Mouse (Mus musculus) left cerebral cortex, postnatal 14 days (tissue): Measurements from ENCODE around the gene St3gal4. TPM values are rescaled to one million over a fixed set of nuclear protein-coding genes. Genes with fewer than 3 reads are reported as not detected.
A peak's percentile ranks its signal among the peaks of the same experiment; 100 is the strongest.

Source experiments
- DNase-seq, 2 experiments: peaks; one replicate each; pipeline ENCODE4 v3.0.0; 2021 to 2022; ENCODE audit warnings: low spot score in 2 of 2, mixed read lengths in 1 of 2
- intact Hi-C: fragments of 180-260 bp; cut with DNase I; formaldehyde crosslinking; loops from one replicate; pipeline ENCODE4 v1.15.1; 2025
- total RNA-seq, 2 experiments: library from RNA; stranded (reverse); gene quantifications; 2 replicates each; pipeline ENCODE4 v1.2.3; 2021

St3gal4 gene
- total RNA-seq, 2 experiments from 2014 or later: 28.2 to 29.9 TPM

- DNase-seq: peak in 1 of 2 experiments; percentile 1
- intact Hi-C loops: no loop called here
Measured at GRCm38 (mm10) chr9:35055528-35056330, 63.3 kb downstream of the St3gal4 start.

GRCm38 (mm10) chr9:35053669-35054068, 65.4 kb downstream of the St3gal4 start:
- intact Hi-C loops: no loop called here
- peak in 1 of 2 experiments; percentile 5 for DNase-seq

DNA sequence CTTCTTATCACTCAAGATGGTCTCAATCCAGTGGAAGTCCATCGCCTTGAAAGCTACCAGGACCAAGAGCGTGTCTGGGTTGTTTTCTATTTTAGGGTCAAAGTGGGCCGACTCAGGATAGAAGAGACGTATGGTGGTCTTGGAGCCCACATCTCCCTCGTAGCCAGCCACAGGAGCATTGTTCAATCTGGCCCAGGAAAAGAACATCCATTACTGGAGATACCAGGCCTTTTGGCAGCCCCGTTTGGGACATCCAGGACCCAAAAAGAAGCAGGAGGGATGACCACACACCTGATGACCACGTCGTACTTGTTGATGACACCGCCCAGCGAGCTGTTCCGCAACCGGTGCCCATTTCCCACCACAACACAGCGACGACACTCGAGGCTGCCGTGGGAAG, 66.0 kb downstream of the St3gal4 start:
- DNase-seq: peak in 1 of 2 experiments; percentile 2
- intact Hi-C loops: no loop called here

GRCm38 (mm10) chr9:35052671-35053070, 66.4 kb downstream of the St3gal4 start:
- DNase-seq: peak in 1 of 2 experiments; percentile 1
- intact Hi-C loops: no loop called here

DNA sequence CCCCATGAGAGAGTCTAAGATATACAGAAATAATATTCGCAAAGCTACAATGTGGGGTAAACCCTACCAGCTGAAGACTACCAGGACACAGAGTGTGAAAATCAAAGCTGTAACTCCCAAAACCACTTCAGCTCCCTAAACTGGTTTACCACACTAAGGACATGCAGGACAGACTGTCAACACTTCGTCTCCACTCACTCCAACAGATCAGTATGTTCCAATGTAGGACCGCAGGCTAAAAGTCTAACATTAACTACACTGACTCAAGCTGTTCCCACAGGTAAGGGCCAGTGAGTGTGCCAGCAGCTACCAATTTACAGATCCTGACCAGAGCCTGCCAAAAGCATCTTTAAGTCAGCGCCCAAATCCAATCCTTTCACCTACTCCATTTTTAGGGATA, 67.4 kb downstream of the St3gal4 start:
- no peak for DNase-seq
- intact Hi-C loops: no loop called here

DNA sequence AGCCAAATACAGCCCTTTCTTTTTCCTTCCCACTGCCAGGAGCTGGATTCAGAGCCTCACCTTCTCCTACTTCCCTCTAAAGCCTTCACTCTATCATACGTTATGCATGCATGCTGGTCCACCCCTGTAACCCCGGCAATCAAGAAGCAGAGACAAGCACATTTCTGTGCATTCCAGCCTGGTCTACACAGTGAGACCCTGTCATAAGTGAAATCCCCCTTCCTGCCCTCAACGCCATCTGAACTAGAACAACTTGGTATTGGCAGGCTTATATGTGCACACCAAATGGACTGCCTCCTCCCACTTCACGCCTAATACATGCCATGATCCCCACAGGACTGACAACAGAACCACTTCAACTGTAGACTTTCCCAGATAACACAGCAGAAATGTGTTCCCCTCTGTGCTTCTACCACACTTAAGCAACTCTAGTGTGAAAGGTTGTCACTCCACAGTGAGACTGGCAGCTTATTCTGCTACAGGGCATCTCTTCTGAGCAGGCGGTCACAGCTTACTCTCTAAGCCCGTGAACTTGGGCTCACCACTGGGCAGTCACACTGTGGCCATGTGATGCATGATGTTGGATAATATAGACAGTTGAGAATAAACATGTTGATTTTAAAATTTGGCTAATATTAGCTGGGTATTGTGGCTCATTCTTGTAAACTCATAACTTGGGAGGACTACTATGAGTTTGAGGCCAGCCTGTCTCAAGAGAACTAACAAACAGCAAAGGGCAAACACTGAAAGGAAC, 68.2 kb downstream of the St3gal4 start:
- peak in 1 of 2 experiments; percentile 1 for DNase-seq
- intact Hi-C loops: no loop called here

- intact Hi-C loops: no loop called here
- DNase-seq: peak in 1 of 2 experiments; percentile 1
Measured at GRCm38 (mm10) chr9:35049891-35050527, 69.1 kb downstream of the St3gal4 start.

GRCm38 (mm10) chr9:35048449-35048848, 70.6 kb downstream of the St3gal4 start:
- intact Hi-C loops: no loop called here
- peak in 1 of 2 experiments; percentile 0 for DNase-seq

DNA sequence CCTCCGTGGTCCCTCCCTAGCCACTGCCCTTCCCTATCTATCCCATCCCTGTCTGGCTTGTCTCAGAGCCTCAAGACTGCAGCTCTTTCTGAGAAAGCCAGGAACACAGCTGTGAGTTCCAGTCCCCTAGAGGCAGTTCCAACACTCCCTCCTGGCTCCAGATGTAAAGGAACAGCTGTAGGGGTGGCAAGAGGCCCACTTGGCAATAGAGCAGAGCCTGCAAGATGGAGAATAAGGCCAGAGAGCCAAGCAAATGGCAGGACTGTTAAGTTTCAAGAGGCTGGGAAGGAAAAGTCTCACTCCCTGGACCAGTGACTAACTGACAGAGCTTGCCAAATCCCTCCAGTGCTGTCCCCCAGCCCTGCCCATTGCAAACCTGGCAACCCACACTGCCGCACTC, 73.3 kb downstream of the St3gal4 start:
- DNase-seq: no peak
- intact Hi-C loops: no loop called here

DNA sequence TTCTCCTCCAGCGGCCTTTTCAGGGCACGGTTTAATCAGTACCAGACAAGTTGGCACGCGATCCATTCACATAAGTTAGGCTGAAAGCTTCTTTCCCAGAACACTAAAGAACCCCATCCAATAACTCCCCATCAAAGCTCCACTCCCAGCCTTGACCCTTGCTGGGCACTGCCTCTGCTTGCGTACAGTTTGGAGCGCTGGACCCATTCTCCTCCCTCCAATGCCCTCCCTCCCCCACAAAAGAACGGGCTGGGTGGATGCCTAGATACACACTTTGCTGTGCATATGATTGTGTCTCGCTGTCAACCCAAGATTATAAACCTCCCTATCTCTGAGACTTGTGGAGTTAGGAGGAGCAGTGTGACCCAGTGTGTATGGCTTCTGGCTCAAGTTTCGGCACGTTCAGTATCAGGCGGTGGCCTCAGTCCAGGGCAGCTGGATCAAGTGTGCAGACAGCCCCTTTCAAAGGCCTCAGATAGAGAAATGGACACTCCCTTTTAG, 74.0 kb downstream of the St3gal4 start:
- DNase-seq: no peak
- intact Hi-C loops: no loop called here

DNA sequence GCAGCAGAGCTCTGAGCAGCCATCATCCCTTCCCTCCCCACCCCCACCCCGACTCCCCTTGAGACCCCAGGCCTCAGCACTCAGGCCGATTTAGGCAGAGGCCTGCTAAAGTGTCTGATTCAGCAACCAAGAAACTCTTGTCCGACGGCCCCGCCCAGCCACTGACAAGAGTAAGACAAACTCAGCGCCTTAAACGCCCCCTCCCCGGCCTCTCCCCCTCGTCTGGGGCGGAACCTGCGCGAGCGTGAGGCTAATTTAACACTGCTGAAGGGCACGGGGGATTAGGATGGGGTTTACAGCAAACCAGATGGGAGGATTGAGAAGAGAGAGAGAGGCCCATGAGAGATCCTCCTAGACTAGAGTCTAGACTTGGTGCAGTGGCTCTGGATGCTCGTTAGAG, 74.6 kb downstream of the St3gal4 start:
- no peak for DNase-seq
- intact Hi-C loops: no loop called here

GRCm38 (mm10) chr9:35043619-35044018, 75.4 kb downstream of the St3gal4 start:
- intact Hi-C loops: no loop called here
- no peak for DNase-seq

DNA sequence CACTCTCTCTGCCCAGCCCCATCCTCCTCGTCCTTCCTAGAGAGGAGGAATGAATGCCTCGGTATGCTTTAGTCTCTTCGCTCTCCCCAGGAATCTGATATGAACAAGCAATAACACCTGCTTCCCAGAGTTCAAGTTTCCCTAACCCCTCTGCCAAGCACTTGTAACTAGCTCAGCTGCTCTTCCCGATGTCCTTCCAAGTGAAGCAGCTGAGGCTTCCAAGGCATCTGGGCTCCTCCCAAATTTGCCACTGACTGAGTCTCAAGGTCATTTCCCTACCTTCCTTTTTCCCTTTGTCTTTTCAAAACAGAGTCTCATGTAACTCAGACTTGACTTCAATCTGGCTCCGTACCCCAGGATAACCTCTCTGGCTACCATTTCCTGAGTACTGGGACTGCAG, 77.6 kb downstream of the St3gal4 start:
- intact Hi-C loops: no loop called here

DNA sequence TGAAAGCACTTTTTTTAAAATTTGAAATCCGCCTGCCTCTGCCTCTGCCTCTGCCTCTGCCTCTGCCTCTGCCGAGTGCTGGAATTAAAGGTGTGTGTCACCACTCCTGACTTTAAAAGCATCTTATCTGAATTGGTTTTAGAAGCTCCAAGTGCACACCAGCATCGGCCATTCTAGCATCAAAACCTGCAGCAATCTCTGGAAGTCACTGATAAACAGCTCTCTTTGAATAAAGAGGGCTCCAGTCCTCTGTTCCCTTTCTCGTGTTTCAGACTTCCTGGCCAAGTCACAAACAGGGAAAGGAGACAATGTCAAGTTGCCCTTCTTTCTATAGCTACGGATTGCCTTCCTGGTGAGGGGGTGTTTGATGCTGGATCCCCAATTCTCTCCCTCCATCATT, 79.2 kb downstream of the St3gal4 start:
- intact Hi-C loops: loop anchor here (10.0 kb wide), 1 partner anchor 495 kb away; no protein-coding TSS in a partner anchor

More for the DNA sequence above, 77.6 kb downstream of the St3gal4 start:
- DNase-seq: no peak

DNA sequence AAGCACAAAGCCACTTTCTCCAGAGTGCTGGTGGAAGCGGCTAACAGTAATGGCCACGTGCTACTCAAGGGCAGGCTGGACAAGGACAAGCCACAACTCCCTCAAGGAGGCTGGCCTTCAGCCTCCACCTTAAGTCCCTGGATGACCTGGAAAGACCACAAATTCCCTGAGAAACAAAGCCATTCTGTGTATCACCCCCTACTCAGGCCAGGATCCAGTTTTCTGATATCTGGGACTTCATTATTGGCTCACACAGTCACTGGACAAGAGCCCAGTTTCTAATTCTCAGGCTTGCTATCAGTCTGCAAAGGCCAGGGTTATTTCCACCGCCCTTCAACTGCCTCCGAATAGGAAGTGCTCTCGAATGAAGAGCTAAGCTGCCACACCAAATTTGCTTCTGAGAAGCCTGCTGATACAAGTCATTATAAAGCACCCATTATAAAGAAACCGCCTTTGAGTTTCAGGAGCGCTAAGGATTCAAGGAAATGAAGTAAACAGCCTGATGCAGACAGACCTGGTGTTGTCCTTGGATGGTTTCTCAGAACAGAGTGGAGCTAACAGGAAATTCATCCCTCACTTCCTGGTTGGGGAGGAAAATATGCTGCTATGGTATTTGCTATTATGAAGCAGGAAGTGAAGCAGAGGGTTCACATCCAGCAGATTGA, 80.0 kb downstream of the St3gal4 start:
- intact Hi-C loops: loop anchor here (10.0 kb wide), 1 partner anchor 496 kb away; no protein-coding TSS in a partner anchor
- DNase-seq: peak in 1 of 2 experiments; percentile 21

More for the DNA sequence above, 79.2 kb downstream of the St3gal4 start:
- DNase-seq: no peak

DNA sequence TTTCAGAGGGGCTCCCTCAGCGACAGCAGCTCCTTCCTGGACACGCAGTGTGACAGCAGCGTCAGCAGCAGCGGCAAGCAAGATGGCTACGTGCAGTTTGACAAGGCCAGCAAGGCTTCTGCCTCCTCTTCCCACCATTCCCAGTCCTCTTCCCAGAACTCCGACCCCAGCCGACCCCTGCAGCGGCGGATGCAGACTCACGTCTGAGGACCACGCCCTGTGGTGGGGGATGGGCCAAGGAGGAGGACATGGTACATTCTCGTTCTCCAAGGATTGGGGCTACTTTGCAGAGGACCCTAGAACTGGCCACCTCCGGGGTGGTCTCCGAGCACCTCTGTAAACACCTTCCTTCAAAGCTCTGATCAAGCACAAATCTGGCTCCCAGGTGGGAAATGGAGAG, 84.0 kb downstream of the St3gal4 start:
- intact Hi-C loops: loop anchor here (10.0 kb wide), 1 partner anchor 500 kb away; no protein-coding TSS in a partner anchor
- no peak for DNase-seq

- intact Hi-C loops: loop anchor here (2.0 to 10.0 kb wide), 3 partner anchors 85 to 502 kb away; partner anchors contain the start of gene St3gal4
- DNase-seq: no peak
Measured at GRCm38 (mm10) chr9:35032457-35032856, 86.6 kb downstream of the St3gal4 start.

DNA sequence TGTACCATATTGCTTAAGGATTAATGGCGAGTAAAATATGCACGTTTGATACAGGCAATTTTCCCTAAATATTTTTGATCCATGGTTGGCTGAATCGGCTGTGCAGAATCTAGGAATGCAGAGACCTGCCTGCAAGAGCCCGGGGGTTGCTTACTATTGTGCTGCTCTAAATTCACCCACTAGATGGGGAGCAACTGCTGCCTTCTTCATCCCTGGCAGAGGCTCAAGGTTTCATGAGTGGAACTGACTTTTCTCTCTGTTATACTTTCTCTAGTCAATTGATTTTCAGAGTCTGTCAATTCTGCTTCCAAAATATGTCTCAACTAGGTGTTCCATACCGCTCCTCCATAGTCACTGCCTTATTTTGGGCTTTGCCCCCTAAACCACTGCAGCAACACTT, 88.2 kb downstream of the St3gal4 start:
- intact Hi-C loops: loop anchor here (5.0 to 10.0 kb wide), 2 partner anchors 86 to 504 kb away; partner anchors contain the start of gene St3gal4
- DNase-seq: peak; percentile 48 to 53

- intact Hi-C loops: no loop called here
Measured at GRCm38 (mm10) chr9:35027382-35027997, 91.6 kb downstream of the St3gal4 start.

More at GRCm38 (mm10) chr9:35027382-35027997, 91.6 kb downstream of the St3gal4 start:
- no peak for DNase-seq
